Mouse (Mus musculus): ENCODE data around the gene Fgr. TPM values are rescaled to one million over a fixed set of nuclear protein-coding genes. Genes with fewer than 3 reads are reported as not detected.

Gene Fgr
- polyA plus RNA-seq, 1 experiment from 2014 or later, result 0.23 TPM

DNA sequence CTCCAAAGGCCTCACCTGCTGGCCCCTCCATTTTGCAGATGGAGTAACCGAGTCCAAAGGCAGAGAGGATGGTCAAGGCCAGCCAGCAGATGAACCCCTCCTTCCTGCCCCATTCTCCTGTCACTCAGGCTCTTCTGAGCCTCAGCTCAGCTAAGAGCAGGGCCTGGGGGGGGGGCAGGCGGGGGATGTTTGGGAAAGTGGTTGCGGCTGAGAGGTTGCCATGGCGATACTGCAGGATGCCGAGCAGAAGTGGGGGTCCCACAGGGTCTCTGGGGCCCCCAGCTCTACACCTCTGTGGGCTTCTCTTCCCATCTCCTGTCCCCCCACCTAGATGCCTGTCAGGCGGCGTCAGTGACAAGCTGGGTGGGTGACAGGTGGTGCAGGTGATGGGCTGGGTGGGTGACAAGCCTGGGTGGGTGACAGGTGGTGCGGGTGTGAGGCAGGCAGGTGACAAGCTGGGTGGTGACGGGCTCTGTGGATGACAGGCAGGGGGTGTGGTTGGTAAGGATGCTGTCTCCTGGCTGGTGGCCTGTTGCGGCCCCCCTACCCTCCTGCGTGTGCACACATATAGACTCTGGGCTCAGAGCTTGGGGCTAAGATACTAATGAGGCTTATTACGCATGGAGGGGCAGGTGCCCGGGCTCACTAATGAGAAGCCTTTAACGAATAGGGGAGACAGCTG is 49.2 kb downstream of the Fgr start:
- no peak for ATAC-seq (ENCODE audit: low FRiP score)
- Histone ChIP-seq H3K9ac (replicated peaks) (0 out of 2 replicates have a peak overlapping the region, but pooled peaks have one; percentile 2), H3K27ac (replicated peaks) (peak overlapping the region; percentile 77), H3K4me2 (peak overlapping the region; percentile 44), H3K36me3 (no peaks in the 10 kb centered on the region), H3K27me3 (replicated peaks) (no peaks in the 10 kb centered on the region), H3K4me3 (replicated peaks) (no peak overlapping the region), H3K4me1 (peaks cover 89% of the 10 kb centered on the region), H3K9me3 (replicated peaks) (no peaks in the 10 kb centered on the region)
- 33% methylated on average over 14 of the region's 14 CpGs for WGBS

DNA sequence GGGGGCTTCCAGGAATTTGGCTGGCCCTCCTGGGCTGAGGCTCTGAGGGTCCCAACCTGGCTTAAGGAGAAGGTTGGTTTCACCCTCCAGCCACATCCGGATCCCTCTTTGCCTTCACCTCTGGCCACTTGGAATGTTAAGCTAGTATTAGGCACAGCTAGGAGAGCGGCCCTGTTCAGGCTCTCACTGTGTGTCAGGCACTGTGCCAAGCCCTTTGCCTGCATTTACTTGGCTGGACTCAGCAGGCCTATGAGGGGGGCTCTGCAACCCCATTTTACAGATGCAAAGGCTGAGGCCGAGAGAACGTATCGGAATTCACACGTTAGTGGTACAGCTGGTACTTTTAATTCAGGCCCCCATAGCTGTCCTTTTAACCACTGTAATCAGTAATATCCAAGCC is 49.7 kb downstream of the Fgr start:
- H3K4me3 ChIP-seq (replicated peaks), result no peak overlapping the region
- no peak overlapping the region; the same call in 1 of the 2 replicates for H3K4me2 ChIP-seq
- no peaks in the 10 kb centered on the region for H3K27me3 ChIP-seq (replicated peaks)
- WGBS, result 68% methylated on average over 6 of the region's 6 CpGs
- peak overlapping the region; percentile 77 for H3K27ac ChIP-seq (replicated peaks)
- no peaks in the 10 kb centered on the region for H3K9me3 ChIP-seq (replicated peaks)
- no peaks in the 10 kb centered on the region for H3K36me3 ChIP-seq
- ATAC-seq (ENCODE audit: low FRiP score), result no peak
- H3K4me1 ChIP-seq, result peaks cover 83% of the 10 kb centered on the region
- H3K9ac ChIP-seq (replicated peaks), result no peak overlapping the region

DNA sequence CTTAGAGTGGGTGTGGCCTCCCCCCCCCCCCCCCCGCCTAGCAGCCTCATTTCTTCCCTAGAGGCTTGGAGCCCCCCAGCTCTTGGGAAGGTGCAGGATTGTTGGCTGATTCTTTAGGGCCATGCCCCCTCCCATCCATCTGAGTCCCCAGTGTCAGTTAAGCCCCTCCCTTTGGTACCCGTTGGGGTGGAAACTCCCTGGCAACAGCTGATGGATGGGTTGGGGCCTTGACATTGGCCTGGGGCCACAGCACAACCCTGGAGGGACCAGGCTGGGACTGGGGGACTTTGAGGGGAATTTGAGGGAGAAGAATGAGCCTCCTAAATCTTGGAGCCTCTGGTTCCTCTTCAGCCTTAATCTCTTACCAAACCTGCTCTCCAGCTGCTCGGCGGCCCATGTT is 50.5 kb downstream of the Fgr start:
- ATAC-seq (ENCODE audit: low FRiP score), result 0 out of 2 replicates have a peak, but pooled peaks have one; percentile 2
- Histone ChIP-seq H3K36me3 (no peaks in the 10 kb centered on the region), H3K4me3 (replicated peaks) (no peak overlapping the region), H3K27ac (replicated peaks) (peak overlapping the region; percentile 77), H3K27me3 (replicated peaks) (no peaks in the 10 kb centered on the region), H3K9ac (replicated peaks) (no peak overlapping the region; the same call in 1 of the 2 replicates), H3K4me2 (peak overlapping the region; percentile 29), H3K9me3 (replicated peaks) (no peaks in the 10 kb centered on the region), H3K4me1 (peaks cover 82% of the 10 kb centered on the region)
- 14% methylated on average over 4 of the region's 4 CpGs for WGBS

DNA sequence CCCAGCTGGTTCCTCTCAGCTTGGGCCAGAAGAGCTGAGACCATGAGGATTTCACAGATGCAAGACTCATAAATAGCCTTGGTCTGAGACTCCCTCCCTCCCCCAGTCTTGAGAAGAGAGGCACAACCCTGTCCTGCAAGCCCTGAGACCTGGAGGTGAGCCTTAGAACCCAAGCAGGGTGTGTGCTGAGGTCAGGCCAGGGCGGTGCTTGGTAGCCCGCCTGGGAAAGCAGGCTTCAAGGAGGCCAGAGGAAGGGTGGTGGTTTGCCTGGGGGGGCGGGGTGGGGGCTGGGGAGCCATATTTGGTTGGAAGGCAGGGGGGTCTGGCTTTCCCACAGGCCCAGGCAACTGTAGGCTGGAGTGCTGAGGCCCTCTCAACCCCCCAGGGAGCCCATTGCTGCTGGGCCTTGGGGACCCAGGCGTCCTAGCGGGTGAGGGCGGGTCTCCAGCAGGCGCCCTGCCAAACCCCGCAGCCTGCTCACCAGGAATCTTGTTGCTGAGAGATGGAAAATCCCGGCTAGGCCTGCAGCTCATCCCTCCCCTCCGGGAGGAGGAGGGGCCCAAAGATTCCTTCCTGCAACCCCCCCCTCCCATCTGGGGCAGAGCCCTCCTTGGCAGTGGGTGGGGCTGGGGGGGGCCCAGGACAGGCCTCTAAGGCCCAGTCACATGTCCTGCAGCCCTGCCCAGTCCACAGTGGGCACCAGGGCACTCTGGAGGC is 51.2 kb downstream of the Fgr start:
- Histone ChIP-seq H3K4me3 (replicated peaks) (no peak overlapping the region), H3K36me3 (no peaks in the 10 kb centered on the region), H3K27me3 (replicated peaks) (no peaks in the 10 kb centered on the region), H3K4me1 (peaks cover 82% of the 10 kb centered on the region), H3K4me2 (peak overlapping the region; percentile 29), H3K9me3 (replicated peaks) (no peaks in the 10 kb centered on the region), H3K9ac (replicated peaks) (no peak overlapping the region; the same call in 1 of the 2 replicates), H3K27ac (replicated peaks) (peak overlapping the region; percentile 77)
- WGBS, result 12% methylated on average over 10 of the region's 10 CpGs
- no peak for ATAC-seq (ENCODE audit: low FRiP score)

DNA sequence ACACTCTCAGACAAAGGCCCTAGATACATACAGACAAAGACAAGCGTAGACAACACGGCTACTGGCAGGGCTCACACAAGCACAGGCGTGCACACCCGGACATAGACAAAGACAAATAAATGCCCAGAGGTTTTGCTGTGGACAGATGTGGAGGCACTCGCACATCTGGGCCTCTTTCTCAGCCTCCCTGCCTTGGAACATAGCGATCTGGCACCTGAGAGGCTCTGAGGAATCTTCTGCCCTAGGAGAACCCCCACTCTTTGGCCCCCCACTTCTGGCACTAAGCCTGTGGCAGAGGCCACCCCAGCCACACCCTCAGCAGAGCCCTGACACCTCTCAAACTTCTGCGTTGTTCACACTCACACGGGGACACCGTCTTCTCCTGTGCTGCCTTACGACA is 52.4 kb downstream of the Fgr start:
- no peaks in the 10 kb centered on the region for H3K9me3 ChIP-seq (replicated peaks)
- no peaks in the 10 kb centered on the region for H3K36me3 ChIP-seq
- peak overlapping the region; percentile 77 for H3K27ac ChIP-seq (replicated peaks)
- no peak for ATAC-seq (ENCODE audit: low FRiP score)
- no peak overlapping the region for H3K9ac ChIP-seq (replicated peaks)
- H3K4me1 ChIP-seq, result peaks cover 71% of the 10 kb centered on the region
- H3K4me3 ChIP-seq (replicated peaks), result no peak overlapping the region
- 73% methylated on average over 10 of the region's 10 CpGs for WGBS
- H3K27me3 ChIP-seq (replicated peaks), result no peaks in the 10 kb centered on the region
- H3K4me2 ChIP-seq, result no peak overlapping the region

DNA sequence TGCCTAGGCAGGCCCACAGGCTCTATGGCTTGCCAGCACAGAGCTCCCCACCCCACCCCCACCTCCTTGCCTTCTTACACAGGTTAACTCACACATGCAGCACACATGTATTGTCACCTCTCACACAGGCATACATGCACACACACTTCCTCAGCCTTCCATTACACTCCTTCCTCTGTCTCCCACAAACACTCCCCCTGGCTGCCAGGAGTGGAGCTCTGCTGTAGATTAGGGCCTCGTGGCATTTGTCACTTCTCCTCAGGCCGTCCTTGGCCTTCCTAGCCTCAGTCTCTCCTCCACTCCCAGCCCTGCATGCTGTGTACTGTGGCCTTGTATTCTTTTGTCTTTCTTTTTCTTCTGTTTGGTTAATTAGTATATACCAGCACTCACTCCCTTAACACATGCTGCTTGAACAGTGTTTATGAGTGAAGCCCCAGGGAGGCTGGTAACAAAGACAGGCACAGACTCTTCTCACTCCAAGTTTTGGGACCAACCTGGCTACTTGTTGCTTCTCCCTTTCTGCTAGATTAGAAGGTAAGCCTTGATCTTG is 53.0 kb downstream of the Fgr start:
- Histone ChIP-seq H3K9ac (replicated peaks) (no peak overlapping the region), H3K4me3 (replicated peaks) (no peak overlapping the region), H3K27me3 (replicated peaks) (no peaks in the 10 kb centered on the region), H3K27ac (replicated peaks) (peak overlapping the region; percentile 77), H3K36me3 (no peaks in the 10 kb centered on the region), H3K4me2 (no peak overlapping the region), H3K9me3 (replicated peaks) (no peaks in the 10 kb centered on the region), H3K4me1 (peaks cover 65% of the 10 kb centered on the region)
- no peak for ATAC-seq (ENCODE audit: low FRiP score)
- 40% methylated on average over 2 of the region's 2 CpGs for WGBS

DNA sequence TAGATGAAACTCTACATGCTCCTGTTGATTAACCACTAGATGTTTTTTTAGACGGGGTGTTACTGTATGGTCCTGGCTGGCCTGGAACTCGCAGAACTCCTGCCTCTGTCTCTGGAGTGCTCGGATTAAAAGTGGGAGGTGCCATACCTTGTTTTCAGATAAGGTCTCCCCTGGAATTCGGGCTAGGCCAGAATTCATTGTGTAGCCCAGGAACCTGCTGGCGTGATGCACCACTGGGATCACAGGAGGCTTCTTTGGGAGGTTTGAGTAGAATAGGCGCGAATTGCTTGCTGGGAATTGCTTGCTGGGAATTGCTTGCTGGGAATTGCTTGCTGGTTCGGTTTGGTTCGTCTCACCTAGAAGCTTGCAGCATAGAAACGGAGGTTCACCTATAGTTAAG is 53.8 kb downstream of the Fgr start:
- Histone ChIP-seq H3K9me3 (replicated peaks) (no peaks in the 10 kb centered on the region), H3K36me3 (no peaks in the 10 kb centered on the region), H3K9ac (replicated peaks) (no peak overlapping the region), H3K4me3 (replicated peaks) (no peak overlapping the region), H3K4me1 (peaks cover 56% of the 10 kb centered on the region), H3K27me3 (replicated peaks) (no peaks in the 10 kb centered on the region), H3K27ac (replicated peaks) (no peak overlapping the region), H3K4me2 (no peak overlapping the region)
- WGBS, result 73% methylated on average over 10 of the region's 10 CpGs
- no peak for ATAC-seq (ENCODE audit: low FRiP score)

DNA sequence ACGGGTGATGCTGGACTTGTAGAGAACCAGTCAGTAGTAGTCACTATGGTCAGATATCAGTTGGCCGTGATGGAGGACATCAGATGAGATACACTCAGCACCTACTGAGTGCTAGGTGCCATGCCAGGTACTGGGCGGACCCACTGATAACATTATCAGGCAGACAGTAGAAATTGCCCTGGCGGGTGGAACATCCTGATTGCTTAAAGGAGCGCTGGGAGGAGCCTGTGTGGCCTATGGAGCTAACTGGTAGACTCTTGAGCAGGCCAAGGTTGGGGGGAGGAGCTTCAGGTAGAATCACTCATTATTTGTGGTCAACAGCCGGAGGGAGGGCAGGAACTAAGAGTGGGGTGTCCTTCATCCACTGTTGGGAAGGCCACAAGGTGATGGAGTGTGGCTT is 54.3 kb downstream of the Fgr start:
- H3K9me3 ChIP-seq (replicated peaks), result no peaks in the 10 kb centered on the region
- ATAC-seq (ENCODE audit: low FRiP score), result no peak
- WGBS, result 92% methylated on average over 6 of the region's 6 CpGs
- no peaks in the 10 kb centered on the region for H3K36me3 ChIP-seq
- no peak overlapping the region for H3K4me3 ChIP-seq (replicated peaks)
- no peak overlapping the region for H3K9ac ChIP-seq (replicated peaks)
- H3K27me3 ChIP-seq (replicated peaks), result no peaks in the 10 kb centered on the region
- peaks cover 54% of the 10 kb centered on the region for H3K4me1 ChIP-seq
- no peak overlapping the region for H3K4me2 ChIP-seq
- no peak overlapping the region for H3K27ac ChIP-seq (replicated peaks)

DNA sequence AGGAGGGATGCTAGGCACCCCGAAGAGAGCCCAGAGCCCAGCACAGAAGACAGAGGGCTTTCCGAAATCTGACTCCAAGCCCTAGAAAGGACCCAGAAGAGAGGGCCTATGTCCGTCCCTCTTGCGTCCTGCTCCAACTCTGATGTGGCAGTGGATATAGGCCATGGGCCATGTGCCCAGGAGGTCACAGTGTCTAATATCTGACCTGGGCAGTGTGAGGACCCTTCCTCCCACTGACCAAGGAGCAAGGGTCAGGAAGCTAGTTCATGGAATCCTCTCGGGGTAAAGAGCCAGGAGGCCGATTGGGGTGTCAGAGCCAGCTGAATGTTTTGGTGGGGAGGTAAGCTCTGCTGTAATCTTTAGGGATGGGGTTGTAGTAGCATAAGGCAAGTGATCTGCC is 55.0 kb downstream of the Fgr start:
- no peak for ATAC-seq (ENCODE audit: low FRiP score)
- Histone ChIP-seq H3K4me1 (peaks cover 47% of the 10 kb centered on the region), H3K9ac (replicated peaks) (no peak overlapping the region), H3K27me3 (replicated peaks) (no peaks in the 10 kb centered on the region), H3K9me3 (replicated peaks) (no peaks in the 10 kb centered on the region), H3K4me2 (no peak overlapping the region), H3K36me3 (no peaks in the 10 kb centered on the region), H3K27ac (replicated peaks) (no peak overlapping the region), H3K4me3 (replicated peaks) (no peak overlapping the region)
- WGBS, result 90% methylated on average over 6 of the region's 6 CpGs

DNA sequence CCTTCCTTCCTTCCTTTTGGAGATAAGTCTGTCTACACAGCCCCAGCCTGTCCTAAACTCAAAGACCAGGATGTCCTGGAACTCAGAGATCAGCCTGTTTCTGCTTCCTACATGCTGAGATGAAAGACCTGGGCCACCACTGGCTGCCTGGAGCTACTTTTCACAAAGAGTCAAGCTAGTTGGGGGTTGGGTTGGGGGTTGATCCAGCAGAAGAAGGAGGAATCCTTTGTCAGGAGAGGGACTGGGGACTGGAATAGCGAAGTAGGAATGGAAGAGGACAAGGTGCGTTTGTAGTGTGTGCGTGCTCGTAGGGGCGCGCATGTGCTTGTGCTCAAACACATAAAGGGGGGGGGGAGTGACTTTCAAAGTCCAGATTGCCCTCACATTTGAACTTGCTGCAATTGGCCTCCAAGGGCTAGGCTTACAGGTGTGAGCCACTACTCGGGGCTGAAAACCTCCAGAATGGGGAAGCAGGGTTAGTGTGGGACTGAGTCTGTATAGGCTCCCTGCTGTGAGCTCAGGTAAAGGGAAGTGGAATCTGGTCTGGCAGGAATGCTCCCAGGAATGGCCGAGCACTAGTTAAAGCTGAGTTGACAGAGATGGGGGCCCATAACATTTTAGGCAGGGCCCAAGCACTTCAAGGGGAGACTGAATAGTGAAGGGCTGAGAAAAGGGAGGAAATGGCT is 58.7 kb downstream of the Fgr start:
- no peaks in the 10 kb centered on the region for H3K9me3 ChIP-seq (replicated peaks)

DNA sequence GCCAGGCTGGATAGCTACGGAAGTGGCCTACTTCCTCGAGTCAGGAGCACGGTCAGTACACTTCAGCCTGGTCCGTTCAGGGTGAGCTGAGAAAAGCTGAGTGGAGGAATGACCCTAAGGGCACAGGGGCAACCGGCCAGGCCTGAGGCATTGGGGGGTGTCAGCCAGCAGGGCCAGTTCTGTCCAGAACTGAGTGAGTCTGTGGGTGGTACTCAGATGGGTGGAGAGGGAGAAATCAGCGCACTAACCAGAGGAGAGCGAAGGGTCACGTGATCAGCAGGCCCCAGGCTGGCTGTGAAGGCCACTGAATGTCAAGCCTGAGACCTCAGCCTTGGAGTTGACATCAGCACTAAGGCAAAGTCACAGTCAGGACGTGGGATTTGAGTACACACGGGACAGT is 60.6 kb downstream of the Fgr start:
- H3K27me3 ChIP-seq (replicated peaks), result no peaks in the 10 kb centered on the region
- no peaks in the 10 kb centered on the region for H3K36me3 ChIP-seq
- no peak for ATAC-seq (ENCODE audit: low FRiP score)
- no peak overlapping the region for H3K9ac ChIP-seq (replicated peaks)
- no peak overlapping the region for H3K4me3 ChIP-seq (replicated peaks)
- WGBS, result 83% methylated on average over 10 of the region's 10 CpGs
- no peak overlapping the region for H3K4me2 ChIP-seq
- H3K4me1 ChIP-seq, result peaks cover 53% of the 10 kb centered on the region
- H3K9me3 ChIP-seq (replicated peaks), result no peaks in the 10 kb centered on the region
- no peak overlapping the region for H3K27ac ChIP-seq (replicated peaks)

More for the DNA sequence above, 58.7 kb downstream of the Fgr start:
- Histone ChIP-seq H3K27me3 (replicated peaks) (no peaks in the 10 kb centered on the region), H3K36me3 (no peaks in the 10 kb centered on the region), H3K4me1 (peaks cover 41% of the 10 kb centered on the region), H3K4me2 (no peak overlapping the region), H3K4me3 (replicated peaks) (no peak overlapping the region), H3K9ac (replicated peaks) (no peak overlapping the region), H3K27ac (replicated peaks) (no peak overlapping the region)
- ATAC-seq (ENCODE audit: low FRiP score), result no peak
- WGBS, result 92% methylated on average over 8 of the region's 8 CpGs
